Mouse (Mus musculus) monocyte, adult 5-6 weeks (primary cell): ENCODE measurements around the gene Mrps12. TPM values are rescaled to one million over a fixed set of nuclear protein-coding genes. Genes with fewer than 3 reads are reported as not detected.

ENCODE experiments used
- ATAC-seq: fragments of 153-309, 156-312 bp; replicated peaks from 2 replicates; pipeline ENCODE4 v1.8.0; 2017; ENCODE audit warnings: mild to moderate bottlenecking; ENCODE audit not compliant: low TSS enrichment, insufficient number of reproducible peaks, severe bottlenecking, poor library complexity, low FRiP score
- total RNA-seq: library from RNA; stranded (forward); fragments of 200-1000, 200-491, 200-594 nt; gene quantifications from 3 replicates; pipeline ENCODE4 v1.2.3, GENCODE M21; 2017

The Mrps12 gene
- total RNA-seq, 1 experiment from 2014 or later: 33.7 TPM

GRCm38 (mm10) chr7:28766173-28766879 lies 24.7 kb upstream of the Mrps12 start, which contains the start of gene Sirt2:
Gene Sirt2 (plus strand): TSS chr7:28766735.
- peak; percentile 87 for ATAC-seq

GRCm38 (mm10) chr7:28765211-28765610 lies 23.6 kb upstream of the Mrps12 start:
- ATAC-seq: peak; percentile 27; the same call in 1 of the 2 replicates

GRCm38 (mm10) chr7:28761907-28762306 lies 20.3 kb upstream of the Mrps12 start:
- no peak for ATAC-seq

GRCm38 (mm10) chr7:28758623-28759022 lies 17.0 kb upstream of the Mrps12 start:
- ATAC-seq: no peak

- ATAC-seq: no peak
Measured at GRCm38 (mm10) chr7:28756079-28756478, 14.5 kb upstream of the Mrps12 start, which contains the start of gene Ccer2. Gene Ccer2 (plus strand): TSS chr7:28756174.

- no peak for ATAC-seq
Measured at GRCm38 (mm10) chr7:28749935-28750334, 8.3 kb upstream of the Mrps12 start.

- no peak for ATAC-seq
Measured at GRCm38 (mm10) chr7:28741368-28741708, 282 bp downstream of the Mrps12 start.

GRCm38 (mm10) chr7:28740949-28741348 lies 671 bp downstream of the Mrps12 start:
- ATAC-seq: no peak

GRCm38 (mm10) chr7:28739829-28740228 lies 1.8 kb downstream of the Mrps12 start:
- no peak for ATAC-seq

GRCm38 (mm10) chr7:28735701-28736100 lies 5.9 kb downstream of the Mrps12 start:
- ATAC-seq: no peak

- no peak for ATAC-seq
Measured at GRCm38 (mm10) chr7:28733211-28733610, 8.4 kb downstream of the Mrps12 start.

- ATAC-seq: peak; percentile 84
Measured at GRCm38 (mm10) chr7:28732341-28733142, 9.1 kb downstream of the Mrps12 start.

- ATAC-seq: no peak
Measured at GRCm38 (mm10) chr7:28727649-28728340, 13.8 kb downstream of the Mrps12 start.

- ATAC-seq: 0 out of 2 replicates have a peak, but pooled peaks have one; percentile 48
Measured at GRCm38 (mm10) chr7:28726600-28726999, 15.0 kb downstream of the Mrps12 start.

GRCm38 (mm10) chr7:28724613-28725012 lies 17.0 kb downstream of the Mrps12 start:
- ATAC-seq: no peak

- ATAC-seq: no peak
Measured at GRCm38 (mm10) chr7:28722079-28722478, 19.5 kb downstream of the Mrps12 start.

GRCm38 (mm10) chr7:28720753-28721537 lies 20.7 kb downstream of the Mrps12 start:
- ATAC-seq: no peak

GRCm38 (mm10) chr7:28719650-28720049 lies 22.0 kb downstream of the Mrps12 start:
- ATAC-seq: no peak

GRCm38 (mm10) chr7:28719159-28719558 lies 22.5 kb downstream of the Mrps12 start:
- ATAC-seq: no peak
